Mouse (Mus musculus) heart, postnatal 25 days (tissue): Measurements from ENCODE around the gene Trim41. TPM values are rescaled to one million over a fixed set of nuclear protein-coding genes. Genes with fewer than 3 reads are reported as not detected.
"Not testable (repeated sequence)": the region's sequence is repeated elsewhere in the genome, so short reads cannot be mapped to it uniquely, and the experiment has no call there.

Experiments
- DNase-seq: peaks from one replicate; pipeline ENCODE4 v3.0.0; 2022; ENCODE audit warnings: low spot score
- intact Hi-C: fragments of 180-260 bp; cut with DNase I; formaldehyde crosslinking; loops from one replicate; pipeline ENCODE4 v1.15.1; 2025
- total RNA-seq, 2 experiments: library from RNA; stranded (reverse); gene quantifications; 2 replicates each; pipeline ENCODE4 v1.2.3; 2021

Gene Trim41
- total RNA-seq, 2 experiments from 2014 or later, result 17.8 to 20.4 TPM

- no peak for DNase-seq
- intact Hi-C loops, result no loop called here
Measured at GRCm38 (mm10) chr11:48838879-48839680, 21.9 kb upstream of the Trim41 start.

DNA sequence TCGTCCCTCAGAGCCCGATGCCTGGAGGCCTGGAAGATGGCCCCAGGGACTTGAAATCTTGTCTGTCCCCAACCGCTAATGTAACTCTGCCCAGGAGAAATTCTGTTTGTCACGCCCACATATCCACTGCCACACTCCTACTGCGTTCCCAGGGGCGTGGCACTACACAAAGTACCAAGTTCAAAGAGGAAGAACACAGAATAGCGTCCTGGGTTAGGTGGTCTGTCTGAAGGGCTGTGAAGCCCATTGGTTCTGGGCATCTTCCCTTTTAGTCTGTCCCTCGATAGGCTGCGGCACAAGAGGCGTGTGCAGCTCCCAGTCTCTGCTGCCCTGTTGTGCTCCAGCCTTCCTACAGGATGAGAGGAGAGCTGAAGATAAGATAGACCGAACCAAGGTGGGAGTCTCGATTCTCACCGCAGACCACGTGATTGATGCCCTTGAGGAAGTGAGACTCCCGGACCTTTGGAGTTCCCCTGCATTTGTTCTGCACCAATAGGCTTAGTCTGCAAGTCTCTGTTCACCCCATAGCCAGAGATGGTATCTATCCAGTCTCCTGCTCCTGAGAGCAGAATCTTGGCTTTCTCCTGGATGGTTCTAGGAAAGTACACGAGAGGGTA is 21.1 kb upstream of the Trim41 start:
- DNase-seq, result no peak
- intact Hi-C loops, result no loop called here

DNA sequence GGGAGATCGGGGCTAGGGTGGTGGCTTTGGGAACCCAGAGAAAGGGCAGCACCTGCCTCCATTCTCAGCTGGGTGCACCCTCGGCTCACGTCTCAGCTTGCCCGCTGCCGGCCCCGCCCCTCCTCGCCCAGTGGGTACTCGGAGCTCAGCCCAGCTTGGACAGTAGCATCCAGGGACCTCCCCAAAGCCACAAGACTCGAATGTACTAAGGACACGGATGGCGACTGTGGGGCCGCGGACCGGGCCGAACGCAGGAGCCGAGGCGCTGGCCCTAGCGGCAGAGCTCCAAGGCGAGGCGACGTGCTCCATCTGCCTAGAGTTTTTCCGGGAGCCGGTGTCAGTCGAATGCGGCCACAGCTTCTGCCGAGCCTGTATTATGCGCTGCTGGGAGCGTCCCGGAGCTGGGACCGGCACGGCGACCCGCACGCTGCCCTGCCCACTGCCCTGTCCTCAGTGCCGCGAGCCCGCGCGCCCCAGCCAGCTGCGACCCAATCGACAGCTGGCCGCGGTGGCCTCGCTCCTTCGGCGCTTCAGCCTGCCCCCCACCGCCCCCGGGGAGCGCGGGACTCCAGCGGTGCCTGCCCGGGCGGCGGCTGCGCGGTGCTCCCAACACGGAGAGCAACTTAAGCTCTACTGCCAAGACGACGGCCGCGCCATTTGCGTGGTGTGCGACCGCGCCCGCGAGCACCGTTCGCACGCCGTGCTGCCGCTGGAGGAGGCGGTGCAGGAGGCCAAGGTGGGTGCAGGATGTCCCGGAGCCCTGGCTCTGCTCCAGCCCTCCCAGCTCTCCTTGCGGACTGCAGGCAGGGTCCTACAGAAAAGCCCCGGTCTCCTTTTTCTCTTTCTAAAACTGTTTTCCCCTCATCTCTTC is 20.4 kb upstream of the Trim41 start:
- intact Hi-C loops, result no loop called here
- peak; percentile 52 for DNase-seq

DNA sequence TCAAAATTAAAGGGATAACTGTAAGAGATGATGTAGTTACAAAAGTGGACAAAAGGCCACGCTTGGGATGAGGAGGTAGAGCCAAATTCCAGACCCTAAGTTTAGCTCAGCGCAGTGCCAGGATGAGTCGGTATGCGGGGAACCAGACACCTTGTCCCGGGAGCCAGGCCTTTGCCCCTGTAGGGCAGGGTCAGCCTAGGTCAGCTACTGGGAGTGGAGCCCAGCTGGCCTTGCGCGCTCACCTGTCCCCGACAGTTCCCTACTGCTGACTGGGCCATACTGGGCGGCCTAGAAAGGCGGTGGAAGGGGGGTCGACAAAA is 19.8 kb upstream of the Trim41 start:
- intact Hi-C loops, result no loop called here
- DNase-seq, result no peak

GRCm38 (mm10) chr11:48835923-48836322 is 18.8 kb upstream of the Trim41 start:
- DNase-seq, result no peak
- intact Hi-C loops, result loop anchor here (1.0 to 2.0 kb wide), 2 partner anchors 17 kb away; no protein-coding TSS in a partner anchor

DNA sequence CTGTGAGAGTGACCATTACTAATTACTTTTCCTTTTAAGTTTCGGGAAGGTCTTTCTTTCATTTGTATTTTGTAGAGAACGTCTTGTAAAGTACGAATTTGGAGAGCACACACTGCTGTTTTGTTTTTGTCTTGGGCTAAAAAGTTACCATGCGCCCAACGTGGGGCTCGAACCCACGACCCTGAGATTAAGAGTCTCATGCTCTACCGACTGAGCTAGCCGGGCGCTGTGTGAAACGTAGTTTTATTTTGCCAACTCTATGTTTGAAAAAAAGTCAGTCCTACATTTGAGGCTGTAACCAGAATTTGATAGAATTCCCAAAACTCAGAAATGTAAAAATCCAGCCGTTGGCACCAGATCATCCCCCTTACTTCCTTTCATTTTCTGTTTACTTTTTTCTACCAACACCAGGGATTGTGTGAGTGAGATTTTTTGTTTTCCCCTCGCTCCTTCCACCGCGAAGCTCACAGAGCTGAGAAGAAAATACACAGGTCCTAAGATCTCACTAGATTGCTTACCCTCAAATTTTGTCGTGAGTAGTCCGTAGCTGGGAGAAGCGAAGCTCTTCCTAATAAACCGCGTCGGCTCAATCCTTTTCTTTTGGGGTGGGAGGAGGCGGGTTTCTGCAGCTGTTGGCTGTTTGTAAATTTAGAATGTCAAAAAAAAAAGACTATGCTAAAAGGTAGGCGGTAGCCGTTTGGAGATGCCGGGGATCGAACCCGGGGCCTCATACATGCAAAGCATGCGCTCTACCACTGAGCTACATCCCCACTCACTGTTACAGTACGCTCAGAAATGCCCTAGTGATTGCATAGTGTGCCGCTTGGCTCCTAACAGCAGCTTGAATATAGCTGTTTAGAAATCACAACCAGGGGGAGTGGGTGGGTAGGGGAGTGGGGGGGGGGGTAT is 16.8 kb upstream of the Trim41 start:
- intact Hi-C loops, result loop anchor here (1.0 to 2.0 kb wide), 2 partner anchors 15 to 22 kb away; no protein-coding TSS in a partner anchor
- peak; percentile 79 for DNase-seq

DNA sequence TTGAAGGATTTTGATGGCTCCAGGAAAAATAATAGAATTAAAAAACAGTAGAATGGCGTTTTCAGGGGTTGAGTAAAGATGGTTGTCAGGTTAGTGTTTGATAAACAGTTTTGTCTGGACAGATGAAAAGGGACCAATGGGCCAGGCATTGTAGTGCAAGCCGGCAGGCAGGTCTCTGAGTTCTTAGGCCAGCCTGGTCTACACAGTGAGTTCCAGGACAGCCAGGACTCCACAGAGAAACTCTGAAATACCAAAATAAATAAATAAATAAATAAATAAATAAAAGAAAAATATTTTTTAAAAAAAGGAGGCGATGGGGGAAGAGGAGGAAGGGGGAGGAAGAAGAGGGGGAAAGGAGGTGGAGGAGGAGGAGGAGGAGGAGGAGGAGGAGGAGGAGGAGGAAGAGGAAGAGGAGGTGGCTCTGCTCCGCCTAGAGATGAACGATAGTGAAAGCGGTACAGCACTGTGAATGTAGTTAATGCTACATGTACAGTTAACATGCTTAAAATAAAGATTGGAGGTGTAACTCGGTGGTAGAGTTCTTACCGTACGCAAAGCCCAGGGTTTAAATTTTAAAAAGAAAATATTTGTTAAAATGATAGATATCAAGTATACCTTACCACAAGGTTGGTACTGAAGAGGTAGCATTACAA is 16.1 kb upstream of the Trim41 start:
- intact Hi-C loops, result no loop called here
- DNase-seq, result no peak

- intact Hi-C loops, result no loop called here
- DNase-seq, result no peak
Measured at GRCm38 (mm10) chr11:48831273-48831672, 14.1 kb upstream of the Trim41 start.

GRCm38 (mm10) chr11:48830279-48830678 is 13.1 kb upstream of the Trim41 start:
- intact Hi-C loops, result no loop called here
- DNase-seq, result no peak

GRCm38 (mm10) chr11:48827926-48828325 is 10.8 kb upstream of the Trim41 start:
- intact Hi-C loops, result no loop called here

GRCm38 (mm10) chr11:48826752-48827096 is 9.6 kb upstream of the Trim41 start:
- intact Hi-C loops, result no loop called here
- DNase-seq, result no peak

More at GRCm38 (mm10) chr11:48827926-48828325, 10.8 kb upstream of the Trim41 start:
- no peak for DNase-seq

GRCm38 (mm10) chr11:48825979-48826751 is 9.0 kb upstream of the Trim41 start, which contains the start of the genes Trim7 and Gm12184:
Trim7 (plus strand) TSS chr11:48826140.
Gm12184 (minus strand) TSS chr11:48826655.
- intact Hi-C loops, DNase-seq: not testable (repeated sequence)

DNA sequence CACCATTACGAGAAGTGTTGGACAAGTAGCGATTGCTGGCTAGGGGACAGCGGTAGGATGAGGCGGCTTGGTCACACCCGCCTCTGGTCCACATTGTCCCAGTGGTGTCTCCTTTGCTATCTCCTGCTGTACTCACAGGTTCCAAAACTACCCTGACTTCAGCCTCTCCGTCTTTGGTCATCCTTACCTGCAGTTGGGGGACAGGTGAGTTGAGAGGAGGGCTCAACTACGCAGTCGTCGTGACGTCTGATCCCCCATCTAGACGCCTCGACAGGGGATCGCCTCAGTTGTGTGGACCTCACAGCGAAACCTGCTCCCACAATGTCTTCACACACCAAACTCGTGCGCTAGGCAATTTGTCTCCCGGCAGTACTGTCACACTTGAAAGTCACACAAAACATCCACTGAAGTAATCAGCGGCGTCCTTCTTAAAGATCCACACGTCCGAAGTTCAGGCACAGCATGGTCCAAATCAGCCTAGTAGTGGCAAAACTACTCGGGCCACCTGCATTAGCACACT is 7.2 kb upstream of the Trim41 start:
- intact Hi-C loops, result loop anchor here (1.0 kb wide), 1 partner anchor 8 kb away; no protein-coding TSS in a partner anchor
- DNase-seq, result no peak

DNA sequence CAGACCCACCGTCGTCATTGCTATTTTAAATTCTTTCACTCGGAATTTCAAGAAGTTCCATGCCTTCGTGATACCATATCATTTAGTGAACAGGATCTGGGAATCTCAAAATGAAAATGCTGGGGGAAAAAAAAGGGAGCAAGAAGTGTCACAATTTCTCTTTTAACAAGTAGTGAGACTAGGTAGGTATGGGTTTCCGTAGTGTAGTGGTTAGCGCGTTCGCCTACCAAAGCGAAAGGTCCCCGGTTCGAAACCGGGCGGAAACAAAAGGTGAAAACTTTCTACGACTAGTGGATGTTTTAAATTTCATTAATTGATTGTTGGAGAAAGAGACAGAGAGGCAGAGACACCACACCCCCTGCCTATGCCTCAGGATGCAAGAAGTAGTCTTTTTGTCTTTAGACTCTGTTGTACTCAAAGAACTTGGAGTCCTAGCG is 6.4 kb upstream of the Trim41 start:
- no peak for DNase-seq
- intact Hi-C loops, result loop anchor here (1.0 kb wide), 1 partner anchor 33 kb away; no protein-coding TSS in a partner anchor

- intact Hi-C loops, result loop anchor here (1.0 kb wide), 1 partner anchor 33 kb away; no protein-coding TSS in a partner anchor
- no peak for DNase-seq
Measured at GRCm38 (mm10) chr11:48822768-48823512, 5.8 kb upstream of the Trim41 start.

DNA sequence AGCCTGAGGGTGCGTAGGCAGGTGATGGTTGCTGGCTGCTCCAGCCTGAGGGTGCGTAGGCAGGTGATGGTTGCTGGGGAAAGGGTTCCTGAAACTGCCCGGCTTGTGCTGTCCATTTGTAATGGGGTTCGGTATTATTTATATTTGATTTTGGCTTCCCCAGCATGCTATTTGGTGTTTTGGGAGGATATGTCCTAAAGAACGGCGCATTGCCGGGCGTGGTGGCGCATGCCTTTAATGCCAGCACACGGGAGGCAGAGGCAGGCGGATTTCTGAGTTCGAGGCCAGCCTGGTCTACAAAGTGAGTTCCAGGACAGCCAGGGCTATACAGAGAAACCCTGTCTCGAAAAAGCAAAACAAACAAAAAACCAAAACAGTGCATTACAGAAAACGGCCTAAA is 4.1 kb upstream of the Trim41 start:
- intact Hi-C loops, DNase-seq: not testable (repeated sequence)

DNA sequence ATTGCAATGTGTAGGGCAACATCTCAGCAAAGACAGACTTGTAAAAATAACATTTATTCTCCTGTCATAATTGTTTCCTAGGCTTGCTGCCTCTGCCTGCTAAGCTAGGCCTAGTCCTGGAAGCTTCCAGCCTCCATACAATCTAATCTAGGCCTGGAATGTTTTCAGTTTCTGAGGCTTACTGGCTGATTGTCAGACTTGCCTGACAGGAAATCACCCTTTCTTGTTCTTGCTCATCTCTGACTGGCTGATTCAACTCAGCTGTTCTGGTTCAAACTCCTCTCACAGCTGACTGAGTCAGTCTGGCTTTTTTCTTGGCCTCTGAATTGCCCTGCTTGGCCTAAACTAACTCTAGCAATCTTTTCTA is 3.1 kb upstream of the Trim41 start:
- intact Hi-C loops, result no loop called here
- no peak for DNase-seq
